Mouse (Mus musculus) neural tube, embryonic 10.5 days (tissue): ENCODE measurements around the gene Tubg1.
A peak's percentile ranks its signal among the peaks of the same experiment; 100 is the strongest.
"Not testable (repeated sequence)": the region's sequence is repeated elsewhere in the genome, so short reads cannot be mapped to it uniquely, and the experiment has no call there.

Experiments
- DNase-seq: peaks from one replicate; pipeline ENCODE4 v3.0.0-alpha.2; 2017; ENCODE audit warnings: low spot score; ENCODE audit errors: extremely low spot score

The Tubg1 gene

DNA sequence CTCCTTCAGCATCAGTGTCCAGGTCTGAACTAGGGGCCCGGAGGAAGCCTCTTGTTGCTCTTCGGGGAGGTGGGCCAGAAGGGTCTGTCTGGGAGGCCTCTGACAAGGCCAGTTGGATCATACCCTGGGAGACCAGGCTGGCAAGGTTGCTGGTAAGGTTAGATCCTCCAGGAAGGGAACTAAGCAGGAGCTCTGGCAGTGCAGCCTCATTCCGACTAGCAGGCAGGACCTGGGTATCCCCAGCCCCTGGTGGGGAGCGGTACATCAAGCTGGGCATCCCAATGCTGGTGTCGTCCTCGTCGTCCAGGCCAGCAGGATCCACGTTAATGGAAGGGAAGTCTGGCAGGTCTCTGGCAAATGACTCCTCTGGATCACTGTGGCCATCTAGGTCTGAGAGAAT is 21.5 kb upstream of the Tubg1 start:
- no peak for DNase-seq

DNA sequence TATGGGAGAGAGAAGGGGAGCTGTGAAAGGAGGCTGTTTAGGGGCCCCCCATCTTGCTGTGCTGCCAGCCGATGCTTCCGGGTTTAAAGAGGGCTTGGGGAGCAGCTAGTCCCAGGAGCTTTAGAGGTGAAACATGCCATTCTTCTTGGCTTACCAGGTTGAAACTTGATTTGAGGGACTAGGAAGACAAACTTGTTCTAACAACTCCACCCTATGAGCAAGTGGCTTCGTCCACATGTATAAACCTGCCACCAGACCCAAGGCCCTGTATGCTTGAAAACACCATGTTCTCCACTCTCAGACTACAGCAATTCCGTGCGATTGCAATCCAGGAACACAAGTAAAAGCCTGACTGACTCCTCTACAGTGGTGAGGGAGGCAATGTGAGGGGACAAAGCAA is 16.7 kb upstream of the Tubg1 start:
- DNase-seq: no peak

- no peak for DNase-seq
These were observed 10.4 kb upstream of the Tubg1 start for GRCm38 (mm10) chr11:101109351-101109750.

GRCm38 (mm10) chr11:101110708-101111107 is 9.0 kb upstream of the Tubg1 start:
- DNase-seq: no peak

GRCm38 (mm10) chr11:101111178-101111577 is 8.6 kb upstream of the Tubg1 start:
- DNase-seq: no peak

- DNase-seq: no peak
These were observed 7.6 kb upstream of the Tubg1 start for GRCm38 (mm10) chr11:101112186-101112585.

- DNase-seq: no peak
These were observed 4.2 kb upstream of the Tubg1 start for GRCm38 (mm10) chr11:101115564-101115963.

DNA sequence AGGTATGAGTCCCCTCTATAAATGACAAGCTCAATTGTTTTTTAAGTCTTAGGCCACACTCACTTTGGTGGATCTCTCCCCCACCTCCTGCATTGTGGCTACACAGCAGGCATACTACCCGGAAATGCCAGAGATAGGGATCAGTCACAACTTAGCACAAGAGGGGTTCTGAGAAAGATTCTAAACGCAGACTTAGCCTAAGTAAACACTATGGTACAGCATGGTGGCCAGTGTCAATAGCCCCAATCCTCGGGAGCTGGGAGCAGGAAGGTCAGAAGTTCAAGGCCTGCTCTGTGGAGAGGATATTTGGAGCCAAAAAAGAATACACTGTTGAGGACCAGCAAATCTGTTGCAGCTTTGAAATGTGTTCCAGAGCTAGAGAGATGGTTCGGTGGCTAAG is 1.6 kb upstream of the Tubg1 start:
- DNase-seq: no peak

DNA sequence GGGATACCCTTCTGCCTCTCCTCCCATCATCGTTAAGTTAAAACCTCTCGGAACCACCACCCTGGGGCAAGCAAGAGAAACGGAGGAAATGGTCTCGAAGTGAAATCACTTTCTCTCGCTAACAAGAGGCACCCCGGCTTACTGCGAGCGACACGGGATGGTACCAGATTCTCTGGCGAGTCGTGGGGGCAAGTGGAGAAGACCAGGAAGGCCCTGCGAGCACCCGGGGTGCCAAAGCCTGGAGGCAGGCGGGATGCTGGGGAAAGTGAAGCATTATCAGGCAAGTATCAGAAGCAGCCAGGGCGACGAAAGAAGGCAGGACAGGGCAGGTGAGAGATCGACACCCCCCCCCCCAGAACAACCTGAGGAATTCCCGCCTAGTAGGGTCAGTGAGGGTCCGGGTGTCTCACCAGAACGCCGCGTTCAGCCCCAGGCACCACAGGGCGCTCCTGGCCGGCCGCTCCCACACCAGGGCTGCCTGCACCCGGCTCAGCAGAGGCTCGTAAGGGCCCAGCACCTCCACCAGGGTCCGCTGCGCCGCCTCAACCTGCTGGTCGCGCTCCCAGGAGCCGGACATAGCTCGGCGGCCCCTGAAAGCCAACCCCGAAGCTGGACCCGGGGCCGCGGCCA is 492 bp upstream of the Tubg1 start:
- DNase-seq: peak; percentile 43

- no peak for DNase-seq
These were observed 929 bp downstream of the Tubg1 start for GRCm38 (mm10) chr11:101120545-101121188.

- DNase-seq: not testable (repeated sequence)
These were observed 4.8 kb downstream of the Tubg1 start for GRCm38 (mm10) chr11:101124494-101124893.

- DNase-seq: not testable (repeated sequence)
These were observed 5.3 kb downstream of the Tubg1 start for GRCm38 (mm10) chr11:101125008-101125407.

DNA sequence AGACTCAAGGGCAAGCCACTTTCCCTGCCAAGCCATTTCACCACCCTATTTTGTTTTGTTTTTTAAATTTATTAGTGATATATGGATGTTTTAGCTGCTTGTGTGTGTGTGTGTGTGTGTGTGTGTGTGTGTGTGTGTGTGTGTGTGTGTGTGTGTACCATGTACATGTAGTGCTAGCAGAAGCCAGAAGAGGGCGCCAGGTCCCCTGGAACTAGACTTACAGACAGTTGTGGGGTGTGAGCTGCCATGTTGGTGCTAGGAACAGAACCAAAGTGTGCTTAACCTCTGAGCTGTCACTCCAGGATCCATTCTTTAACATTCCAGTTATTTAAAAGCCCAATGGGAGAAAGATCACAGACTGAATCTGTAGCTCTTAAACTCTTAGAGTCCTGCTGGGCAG is 7.3 kb downstream of the Tubg1 start:
- no peak for DNase-seq

DNA sequence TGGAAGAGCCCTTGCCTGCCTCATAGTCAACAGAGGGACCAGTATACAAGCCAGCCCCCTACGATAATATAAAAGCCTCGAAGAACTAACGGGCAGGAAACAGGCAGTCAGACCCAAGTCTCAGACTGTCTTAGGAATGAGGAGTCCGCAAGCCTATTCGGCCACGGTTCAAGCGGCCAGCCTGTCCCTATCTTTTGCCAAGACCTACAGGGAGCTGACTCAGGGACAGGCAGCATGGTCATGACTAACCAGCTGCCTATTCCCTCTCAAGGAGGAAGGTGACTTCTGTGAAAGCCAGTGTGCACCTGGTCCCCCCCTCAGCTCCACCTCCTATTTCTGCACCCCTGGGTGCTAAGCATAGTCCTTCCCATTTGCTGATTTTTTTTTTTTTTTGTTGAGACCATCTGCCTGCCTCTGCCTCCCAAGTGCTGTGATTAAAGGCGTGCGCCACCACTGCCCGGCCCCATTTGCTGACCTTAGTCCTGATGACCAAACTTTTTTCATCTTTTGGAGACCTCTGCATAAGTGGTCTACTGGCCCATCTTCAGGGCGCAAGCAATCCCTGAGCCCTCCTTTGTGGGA is 9.3 kb downstream of the Tubg1 start:
- DNase-seq: no peak

GRCm38 (mm10) chr11:101130056-101130756 is 10.5 kb downstream of the Tubg1 start:
- DNase-seq: no peak

DNA sequence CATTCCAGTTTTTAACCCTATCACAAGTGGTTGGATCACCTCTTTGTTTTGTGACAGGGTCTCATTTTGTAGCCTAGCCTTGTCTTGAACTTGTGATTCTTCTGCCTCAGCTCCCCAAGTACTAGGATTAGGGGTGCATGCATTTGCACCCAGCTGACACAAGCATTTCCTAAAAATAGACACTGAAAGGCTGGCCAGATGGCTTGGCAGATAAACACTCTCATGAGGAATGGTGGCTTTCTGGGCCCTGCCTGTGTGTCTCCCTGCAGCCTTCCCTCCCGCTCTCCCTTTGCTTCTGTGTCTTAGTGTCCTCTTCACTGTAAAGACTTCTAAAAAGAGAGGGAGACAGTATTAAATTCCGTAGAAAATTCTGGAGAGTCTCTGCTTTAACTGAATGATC is 11.4 kb downstream of the Tubg1 start:
- no peak for DNase-seq

DNA sequence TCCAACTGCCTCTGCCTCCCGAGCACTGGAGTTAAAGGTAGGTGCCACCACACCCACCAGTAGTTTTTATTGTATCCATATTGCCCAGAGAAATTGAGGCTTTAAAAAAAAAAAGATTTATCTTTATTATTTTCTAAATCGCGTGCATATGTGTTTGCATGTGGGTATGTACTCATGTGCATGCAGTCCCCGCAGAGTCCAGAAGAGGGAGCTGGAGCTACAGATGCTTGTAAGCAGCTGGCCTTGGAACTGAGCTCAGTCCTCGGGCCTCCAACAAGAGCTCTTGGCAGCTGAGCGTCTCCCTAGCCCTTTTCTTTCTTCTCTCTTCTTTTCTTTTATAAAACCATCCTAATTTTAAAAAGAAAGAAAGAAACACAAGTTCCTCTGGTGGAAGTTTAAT is 12.0 kb downstream of the Tubg1 start:
- no peak for DNase-seq

DNA sequence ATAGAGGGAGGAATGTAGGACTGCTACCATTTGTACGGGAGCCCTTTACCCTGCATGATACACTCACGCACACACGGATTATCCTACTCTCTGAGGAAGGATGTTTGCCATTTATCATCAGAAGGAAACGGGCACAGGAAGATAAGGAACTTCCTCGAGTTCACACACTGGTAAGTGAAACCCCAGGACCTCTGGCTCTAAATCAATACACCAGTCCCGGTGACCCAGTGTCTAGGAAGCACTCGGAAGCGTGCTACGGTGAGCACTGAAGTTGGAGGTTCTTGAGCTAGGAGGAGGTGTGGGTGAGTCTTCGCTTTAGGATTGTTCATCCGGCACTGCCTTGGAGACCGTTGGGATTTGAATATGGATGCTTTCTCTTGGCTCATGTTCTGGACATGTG is 13.3 kb downstream of the Tubg1 start:
- no peak for DNase-seq

DNA sequence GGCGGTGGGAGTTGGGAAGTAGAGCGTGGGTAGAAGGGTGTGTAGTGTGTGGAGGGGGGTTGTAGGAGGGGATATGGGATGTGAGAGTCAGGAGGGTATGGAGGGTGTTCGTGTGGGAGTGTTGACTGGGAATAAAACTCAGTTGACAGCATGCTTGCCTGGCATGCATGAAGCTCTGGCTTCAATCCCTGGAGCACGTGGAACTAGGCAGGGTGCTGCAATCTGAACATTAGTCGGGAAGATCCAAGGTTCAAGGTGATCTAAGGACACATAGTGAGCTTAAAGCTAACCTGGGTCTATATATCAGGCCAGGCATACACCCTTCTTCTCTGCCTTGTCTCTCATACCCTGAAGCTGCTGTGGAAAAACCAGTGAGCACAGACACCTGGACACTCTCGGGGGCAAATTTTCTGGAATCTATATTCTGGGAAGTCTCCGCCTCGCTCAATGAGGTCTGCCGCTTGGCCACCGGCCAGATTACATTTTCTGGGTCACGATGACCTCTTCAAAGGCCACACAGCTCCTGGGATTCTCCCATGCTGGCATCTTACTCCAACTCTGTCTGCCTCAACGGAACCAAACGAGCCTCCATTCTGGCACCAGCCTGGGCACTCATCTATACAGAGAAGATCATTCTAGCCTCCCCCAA is 14.6 kb downstream of the Tubg1 start:
- no peak for DNase-seq

DNA sequence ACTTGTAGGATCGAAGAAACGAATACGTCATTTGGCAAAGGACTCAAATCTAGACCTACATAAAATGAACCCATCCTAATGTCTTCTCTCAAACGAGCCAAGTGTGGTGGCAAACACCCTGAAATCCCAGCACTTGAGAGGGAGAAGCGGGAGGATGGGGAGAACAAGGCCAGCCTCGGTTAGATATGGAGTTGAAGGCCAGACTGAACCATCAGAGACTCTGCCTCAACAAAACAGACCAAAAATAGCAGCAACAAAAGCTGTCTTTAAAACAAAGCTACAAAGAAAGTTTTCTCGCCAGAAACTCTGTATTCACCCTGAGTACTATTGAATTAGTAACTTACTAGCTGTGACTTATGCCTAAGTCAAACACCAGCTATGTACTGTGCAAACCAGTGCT is 17.3 kb downstream of the Tubg1 start:
- no peak for DNase-seq

- DNase-seq: peak; percentile 61
These were observed 18.9 kb downstream of the Tubg1 start for GRCm38 (mm10) chr11:101138536-101139181.
